8 mouse cellular contexts compared by ENCODE assay signal in the genomic region with DNA sequence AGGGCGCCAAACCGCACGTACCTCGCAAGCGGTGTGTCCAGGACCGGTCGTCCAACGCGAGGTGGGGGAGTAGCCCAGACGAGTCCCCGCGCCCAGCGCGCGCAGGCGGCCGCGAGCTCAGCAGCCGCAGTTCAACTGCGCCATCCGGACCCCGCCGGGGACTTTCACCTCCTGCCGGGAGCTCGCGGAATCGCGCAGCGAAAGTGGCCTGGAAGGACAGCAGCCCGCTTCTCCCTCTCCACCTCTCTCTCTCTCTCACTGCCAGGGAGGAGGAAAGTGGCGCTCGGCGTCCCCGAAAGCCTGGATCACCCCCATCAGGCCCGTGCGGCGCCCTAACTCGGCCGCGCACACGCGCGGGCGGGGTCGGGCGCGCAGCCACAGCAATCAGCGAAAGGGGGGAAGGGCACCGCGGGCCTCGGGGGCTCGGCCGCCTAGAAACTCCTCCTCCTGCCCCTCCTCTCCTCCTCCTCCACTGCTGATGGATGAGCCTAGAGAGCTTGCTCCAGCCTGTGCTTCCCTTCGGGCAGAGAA. TPM values are rescaled to one million over a fixed set of nuclear protein-coding genes. Genes with fewer than 3 reads are reported as not detected.
DNase-seq lines count a peak whose midpoint lies in the region; ATAC-seq and TF ChIP-seq lines count a peak whose summit lies in the region.

A gene (minus strand): TSS at position 396 of the 531 bp plus-strand sequence.

- peak; percentile 90 for ATAC-seq in limb, embryonic 12.5 days (ENCODE audit: insufficient number of reproducible peaks, insufficient read depth, low FRiP score, low TSS enrichment, low read depth)
- peak; percentile 95 for ATAC-seq in midbrain, embryonic 13.5 days

- H3K4me1 ChIP-seq in limb, embryonic 12.5 days (replicated peaks) = peaks cover 25% of the 10 kb centered on the region
- H3K4me1 ChIP-seq in midbrain, embryonic 13.5 days (replicated peaks) = peaks cover 13% of the 10 kb centered on the region
- H3K4me1 ChIP-seq in spleen, adult 2 months (ENCODE audit: control insufficient read depth, insufficient read depth, insufficient read length) = peaks cover 4% of the 10 kb centered on the region; the same call in 1 of the 2 replicates

- peak within 1 kb of the TSS; percentile 94 for H3K4me2 ChIP-seq in limb, embryonic 12.5 days
- peak within 1 kb of the TSS; percentile 99 for H3K4me2 ChIP-seq in midbrain, embryonic 13.5 days (replicated peaks)

- peaks cover 30% of the 10 kb centered on the region for H3K27me3 ChIP-seq in limb, embryonic 12.5 days
- peaks cover 37% of the 10 kb centered on the region for H3K27me3 ChIP-seq in midbrain, embryonic 13.5 days
- H3K27me3 ChIP-seq in spleen, adult 2 months (ENCODE audit: control insufficient read depth, insufficient read depth, low read length) = peaks cover 7% of the 10 kb centered on the region

- peak within 1 kb of the TSS; percentile 85 for H3K9ac ChIP-seq in limb, embryonic 12.5 days (replicated peaks)
- H3K9ac ChIP-seq in midbrain, embryonic 13.5 days (replicated peaks) = peak within 1 kb of the TSS; percentile 80

- peak; percentile 41; the same call in 1 of the 2 replicates for TF ChIP-seq CTCF in spleen, adult 2 months (IDR thresholded peaks at IDR 0.05; ENCODE audit: extremely low read depth, insufficient read depth, insufficient read length, insufficient replicate concordance)

- H3K36me3 ChIP-seq in limb, embryonic 12.5 days = no peaks in the 10 kb centered on the region
- H3K36me3 ChIP-seq in midbrain, embryonic 13.5 days = no peaks in the 10 kb centered on the region
- no peaks in the 10 kb centered on the region for H3K36me3 ChIP-seq in spleen, adult 2 months (ENCODE audit: control insufficient read depth, insufficient read depth, low read length)

- no peaks in the 10 kb centered on the region for H3K9me3 ChIP-seq in limb, embryonic 12.5 days
- H3K9me3 ChIP-seq in midbrain, embryonic 13.5 days = no peaks in the 10 kb centered on the region

- H3K4me3 ChIP-seq in limb, embryonic 12.5 days (replicated peaks) = peak within 1 kb of the TSS; percentile 84
- H3K4me3 ChIP-seq in midbrain, embryonic 13.5 days (replicated peaks) = peak within 1 kb of the TSS; percentile 76
- peak within 1 kb of the TSS; percentile 70 for H3K4me3 ChIP-seq in spleen, adult 2 months (ENCODE audit: extremely low read depth, insufficient read depth, insufficient read length)

- no peak for TF ChIP-seq POLR2A in spleen, adult 2 months (IDR thresholded peaks at IDR 0.05; ENCODE audit: low read depth, low read length)

- peak within 1 kb of the TSS; percentile 90 for H3K27ac ChIP-seq in limb, embryonic 12.5 days
- H3K27ac ChIP-seq in midbrain, embryonic 13.5 days = peak within 1 kb of the TSS; percentile 59; the same call in 1 of the 2 replicates
- H3K27ac ChIP-seq in spleen, adult 2 months (ENCODE audit: insufficient read depth, low read length) = peak within 1 kb of the TSS; percentile 77

- under 1% methylated on average over 54 of the region's 54 CpGs for WGBS in limb, embryonic 12.5 days
- under 1% methylated on average over 36 of the region's 54 CpGs for WGBS in midbrain, embryonic 13.5 days
- 1% methylated on average over 54 of the region's 54 CpGs for WGBS in spleen, adult 2 months

- peak; percentile 77 for DNase-seq in layer of hippocampus, adult 11-12 months (ENCODE audit: low spot score)
- DNase-seq in layer of hippocampus, adult 9-10 months (ENCODE audit: low spot score) = no peak
- peak; percentile 90 for DNase-seq in embryo, embryonic 9.5 days (ENCODE audit: extremely low spot score)
- DNase-seq in heart, adult 11 months = peak; percentile 99
- peak; percentile 83 for DNase-seq in kidney, adult 11 months
- DNase-seq in spleen, adult 2 months (ENCODE audit: low read depth in 1 of 2, low spot score in 2 of 2) = peak in 1 of 2 experiments; percentile 46

RNA-seq across cellular contexts. Expression of the gene that starts here (rescaled TPM):
- 17.5 and 20.3 TPM in 2 replicates for polyA plus RNA-seq in limb, embryonic 12.5 days (2016; fragmentation: Nextera tagmentation; extraction: Ambion mirVana)
- polyA plus RNA-seq in midbrain, embryonic 13.5 days (2015; fragmentation: Nextera tagmentation; extraction: Ambion mirVana) = 3.4 and 3.7 TPM in 2 replicates
- polyA plus RNA-seq in spleen, adult 2 months (2012; rRNA removed) = 20.5 TPM in 2 replicates
